Mouse (Mus musculus) forebrain, embryonic 14.5 days (tissue): ENCODE results near the gene Epn2. TPM values are rescaled to one million over a fixed set of nuclear protein-coding genes. Genes with fewer than 3 reads are reported as not detected.

Source experiments
- ATAC-seq: fragments of 200-750 bp; cut with Nextera tagmentation; 2 replicates; pipeline ENCODE4 v1.8.0; 2017; ENCODE audit warnings: mild to moderate bottlenecking, moderate library complexity
- DNase-seq: peaks from one replicate; pipeline ENCODE4 v3.0.0-alpha.2; 2015; ENCODE audit warnings: low spot score
- H3K27ac ChIP-seq: fragments of 300-500 bp; sonication (generic); 2 replicates; pipeline ENCODE4 v1.5.1; 2014; ENCODE audit warnings: low read depth, mild to moderate bottlenecking, control low read depth, low read length, moderate library complexity
- H3K27me3 ChIP-seq: fragments of 300-500 bp; sonication (generic); replicated peaks from 2 replicates; pipeline ENCODE4 v1.6.1; 2014; ENCODE audit warnings: low read length, control low read depth, mixed read lengths; ENCODE audit not compliant: control insufficient read depth, insufficient read depth
- H3K36me3 ChIP-seq: fragments of 300-500 bp; sonication (generic); 2 replicates; pipeline ENCODE4 v1.6.1; 2014; ENCODE audit warnings: low read length, control low read depth; ENCODE audit not compliant: control insufficient read depth, insufficient read depth
- H3K4me1 ChIP-seq: fragments of 300-500 bp; sonication (generic); 2 replicates; pipeline ENCODE4 v1.6.1; 2014; ENCODE audit warnings: antibody characterized with exemption, low read length, control low read depth; ENCODE audit not compliant: control insufficient read depth, insufficient read depth
- H3K4me2 ChIP-seq: fragments of 300-500 bp; sonication (generic); 2 replicates; pipeline ENCODE4 v1.6.1; 2014; ENCODE audit warnings: mild to moderate bottlenecking, control low read depth, low read length
- H3K4me3 ChIP-seq: fragments of 300-500 bp; sonication (generic); 2 replicates; pipeline ENCODE4 v1.5.1; 2014; ENCODE audit warnings: low read depth, low read length, control low read depth
- H3K9ac ChIP-seq: fragments of 300-500 bp; sonication (generic); 2 replicates; pipeline ENCODE4 v1.6.1; 2014; ENCODE audit warnings: mild to moderate bottlenecking, low read length, control low read depth, moderate library complexity
- H3K9me3 ChIP-seq: fragments of 300-500 bp; sonication (generic); replicated peaks from 2 replicates; pipeline ENCODE4 v1.6.1; 2016; ENCODE audit warnings: low read length, control low read depth, mixed read lengths; ENCODE audit not compliant: control insufficient read depth
- WGBS: fragments of 180-500 bp; shearing (Covaris S2); extraction: QIAGEN DNeasy Blood & Tissue Kit; methylation state at CpG from one replicate; pipeline ENCODE4 v1.1.7; 2014; 5-methylcytosine and 5-hydroxymethylcytosine counted together
- polyA plus RNA-seq: library from polyadenylated mRNA; unstranded; fragments of >200 nt; fragmentation: Nextera tagmentation; extraction: Ambion mirVana; gene quantifications from 2 replicates; pipeline ENCODE4 v1.2.1, GENCODE M21; 2014

Epn2 gene
- polyA plus RNA-seq, 1 experiment from 2014 or later: 54.3 TPM

DNA sequence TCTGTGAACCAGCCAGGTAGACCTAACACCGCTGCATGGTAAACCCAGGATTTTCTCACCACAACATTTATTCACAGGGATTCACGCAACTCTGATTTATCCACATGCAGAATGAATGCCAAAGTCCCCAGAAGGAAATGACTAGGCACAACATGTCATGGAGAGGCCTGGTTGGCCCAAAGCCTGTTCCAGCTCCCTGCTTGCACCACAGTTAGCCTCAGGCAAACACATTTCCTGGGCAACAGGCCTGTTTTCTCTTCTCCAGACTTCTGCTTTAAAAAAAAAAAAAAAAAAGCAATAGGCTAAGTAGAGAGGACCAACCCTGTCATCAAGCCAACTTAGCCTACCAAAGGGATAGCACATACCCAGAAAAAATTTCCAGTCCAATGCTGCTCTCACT lies 14.9 kb downstream of the Epn2 start:
- Histone ChIP-seq H3K9ac (no peak overlapping the region), H3K9me3 (no peaks in the 10 kb centered on the region), H3K27me3 (no peaks in the 10 kb centered on the region), H3K4me3 (no peak overlapping the region), H3K27ac (no peak overlapping the region), H3K4me2 (no peak overlapping the region), H3K4me1 (no peaks in the 10 kb centered on the region), H3K36me3 (no peaks in the 10 kb centered on the region)
- DNase-seq (peak; percentile 57), ATAC-seq (no peak)
- WGBS: 81% methylated on average over 2 of the region's 2 CpGs

DNA sequence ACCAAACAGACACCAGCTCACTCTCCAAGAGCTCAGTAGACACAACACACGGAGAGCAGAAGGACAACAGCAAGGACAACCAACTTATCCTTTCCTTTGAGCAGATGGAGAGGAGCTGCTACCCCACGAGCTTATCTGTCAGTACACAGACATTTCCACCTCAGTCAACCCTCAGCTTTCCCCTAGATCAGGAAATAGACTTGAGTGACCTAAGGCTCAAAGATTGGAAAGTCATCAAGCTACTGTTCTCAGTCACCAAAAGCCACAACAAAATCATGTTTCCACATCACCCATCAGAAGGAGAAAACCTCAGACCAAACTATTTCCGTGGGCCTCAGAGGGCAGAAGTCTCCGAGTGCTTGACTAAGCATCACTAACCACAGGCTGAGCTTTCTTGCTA lies 15.5 kb downstream of the Epn2 start:
- Histone ChIP-seq H3K4me2 (no peak overlapping the region), H3K9ac (no peak overlapping the region), H3K4me3 (no peak overlapping the region), H3K9me3 (no peaks in the 10 kb centered on the region), H3K27me3 (no peaks in the 10 kb centered on the region), H3K4me1 (no peaks in the 10 kb centered on the region), H3K27ac (no peak overlapping the region), H3K36me3 (no peaks in the 10 kb centered on the region)
- ATAC-seq (no peak), DNase-seq (no peak)
- 91% methylated on average over 4 of the region's 4 CpGs for WGBS

DNA sequence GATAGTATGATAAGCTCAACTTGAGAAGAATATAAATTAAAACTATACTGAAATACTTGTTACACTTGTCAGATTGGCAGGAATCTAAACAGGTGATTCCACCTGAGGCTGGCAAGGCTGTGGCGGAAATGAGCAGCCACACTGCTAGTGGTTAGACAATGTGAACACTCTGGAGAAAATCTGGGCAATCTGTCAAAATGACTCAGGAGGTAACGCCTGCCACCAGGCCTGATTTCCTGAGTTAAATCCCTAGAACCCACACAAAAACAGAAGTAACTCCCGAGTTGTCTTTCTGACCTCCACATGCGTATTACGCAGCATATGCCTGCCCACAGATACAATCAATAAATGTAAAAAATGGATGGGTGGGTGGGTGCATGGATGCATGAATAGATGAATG lies 17.1 kb downstream of the Epn2 start:
- Histone ChIP-seq H3K27me3 (no peaks in the 10 kb centered on the region), H3K9ac (no peak overlapping the region), H3K4me3 (no peak overlapping the region), H3K36me3 (no peaks in the 10 kb centered on the region), H3K9me3 (no peaks in the 10 kb centered on the region), H3K4me2 (no peak overlapping the region), H3K27ac (no peak overlapping the region), H3K4me1 (no peaks in the 10 kb centered on the region)
- WGBS: 86% methylated on average over 5 of the region's 5 CpGs
- DNase-seq (peak; percentile 19), ATAC-seq (no peak)

DNA sequence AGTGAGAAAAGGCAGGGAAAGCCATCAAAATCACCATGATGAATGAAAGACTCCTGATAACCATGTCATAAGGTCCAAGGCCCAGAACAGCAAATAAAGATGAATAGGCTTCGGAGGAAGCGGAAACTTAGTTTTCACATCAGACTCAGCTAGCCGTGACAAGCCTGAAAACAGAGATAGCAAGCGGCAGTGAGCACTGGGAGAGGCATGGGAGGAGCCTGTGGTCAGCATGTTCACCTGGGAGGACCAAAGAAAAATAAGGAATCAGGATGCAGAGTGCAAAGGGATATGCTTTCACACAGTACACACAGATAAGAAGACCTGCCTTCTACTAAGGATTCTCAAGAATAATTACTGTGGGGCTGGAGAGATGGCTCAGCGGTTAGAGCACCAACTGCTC lies 19.9 kb downstream of the Epn2 start:
- H3K27me3 ChIP-seq: no peaks in the 10 kb centered on the region
- DNase-seq (no peak), ATAC-seq (no peak)
- no peak overlapping the region for H3K4me2 ChIP-seq
- WGBS: 93% methylated on average over 5 of the region's 5 CpGs
- H3K4me1 ChIP-seq: no peaks in the 10 kb centered on the region
- H3K9ac ChIP-seq: no peak overlapping the region
- H3K27ac ChIP-seq: no peak overlapping the region
- H3K9me3 ChIP-seq: no peaks in the 10 kb centered on the region
- H3K36me3 ChIP-seq: no peaks in the 10 kb centered on the region
- H3K4me3 ChIP-seq: no peak overlapping the region

DNA sequence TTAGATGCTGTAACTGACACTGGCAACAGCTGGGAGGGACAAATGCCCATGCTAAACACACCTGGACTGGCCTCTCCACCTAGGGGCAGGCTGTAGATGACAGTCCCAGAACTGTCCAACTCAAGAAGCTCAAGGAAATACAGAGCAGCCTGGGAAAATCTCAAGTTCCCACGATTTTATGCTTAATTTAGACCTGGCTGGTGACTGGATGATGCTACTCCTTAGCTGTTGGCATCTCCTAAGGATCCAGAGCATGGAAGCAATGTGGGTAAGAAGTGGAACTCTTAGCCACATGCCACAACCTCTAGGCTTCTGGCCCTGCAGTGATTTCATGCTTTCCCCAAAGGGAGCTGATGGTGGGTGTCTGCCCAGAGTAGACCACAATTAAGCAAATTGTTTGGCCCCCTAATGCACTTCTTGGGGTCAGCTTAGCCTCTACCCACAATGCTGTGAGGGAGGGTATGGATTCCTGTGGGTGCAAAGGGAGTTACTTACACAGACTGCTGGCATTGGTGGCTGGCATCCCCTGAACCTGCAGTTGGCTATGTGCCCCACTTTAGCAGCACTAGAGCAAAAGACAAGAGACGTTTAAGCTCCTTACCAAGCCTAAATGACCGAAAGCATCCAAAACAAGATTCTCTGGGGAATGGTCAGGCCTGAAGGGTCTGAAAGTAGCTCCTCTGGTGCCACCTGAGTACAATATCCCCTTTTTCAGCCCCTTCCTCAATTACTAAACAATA lies 26.3 kb downstream of the Epn2 start:
- Histone ChIP-seq H3K9ac (no peak overlapping the region), H3K9me3 (no peaks in the 10 kb centered on the region), H3K4me1 (no peaks in the 10 kb centered on the region), H3K4me2 (no peak overlapping the region), H3K4me3 (no peak overlapping the region), H3K27me3 (no peaks in the 10 kb centered on the region), H3K27ac (no peak overlapping the region), H3K36me3 (no peaks in the 10 kb centered on the region)
- no peak for ATAC-seq
- DNase-seq: peak; percentile 7
- 74% methylated on average over 3 of the region's 3 CpGs for WGBS

DNA sequence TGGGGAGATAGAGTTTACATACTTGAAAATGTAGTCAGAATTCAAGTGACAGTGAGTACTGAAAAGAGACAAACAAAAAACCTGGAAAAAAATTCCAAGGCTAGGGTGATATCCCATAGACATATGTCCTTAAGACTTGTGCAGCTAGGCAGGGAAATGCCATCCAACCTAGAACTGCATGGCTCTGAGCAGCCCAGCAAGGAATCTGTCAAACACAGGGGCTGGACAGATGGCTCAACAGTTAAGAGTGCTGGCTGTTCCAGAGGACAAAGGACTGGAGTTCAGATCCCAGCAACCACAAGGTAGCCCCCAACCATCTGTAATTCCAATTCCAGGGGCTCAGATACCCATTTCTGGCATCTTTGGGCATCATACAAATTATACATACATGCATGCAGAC lies 28.9 kb downstream of the Epn2 start:
- DNase-seq (peak; percentile 2), ATAC-seq (no peak)
- Histone ChIP-seq H3K4me3 (no peak overlapping the region), H3K36me3 (peaks cover 11% of the 10 kb centered on the region), H3K4me2 (no peak overlapping the region), H3K27ac (no peak overlapping the region), H3K9me3 (no peaks in the 10 kb centered on the region), H3K27me3 (no peaks in the 10 kb centered on the region), H3K9ac (no peak overlapping the region), H3K4me1 (no peaks in the 10 kb centered on the region)

DNA sequence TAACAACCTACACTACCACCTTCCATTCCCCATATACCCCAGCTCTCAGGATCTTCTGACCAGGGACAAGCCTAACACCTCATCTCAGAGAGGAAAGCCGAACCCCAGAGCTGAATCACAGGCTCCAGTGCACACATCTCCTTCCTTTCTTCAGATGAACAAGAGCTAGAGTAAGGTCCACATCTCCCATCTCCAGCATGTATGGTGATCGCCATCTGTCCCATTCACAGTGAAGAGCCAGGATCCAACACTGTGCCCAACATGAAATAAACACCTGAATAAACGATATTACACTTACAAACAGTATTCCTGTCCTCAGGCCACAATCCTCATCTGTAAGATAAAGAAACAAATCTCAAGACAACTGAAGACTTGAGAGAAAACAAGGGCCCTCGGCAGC lies 31.8 kb downstream of the Epn2 start:
- no peak overlapping the region for H3K27ac ChIP-seq
- no peaks in the 10 kb centered on the region for H3K4me1 ChIP-seq
- DNase-seq (no peak), ATAC-seq (no peak)
- H3K9ac ChIP-seq: no peak overlapping the region
- 94% methylated on average over 4 of the region's 4 CpGs for WGBS
- peaks cover 26% of the 10 kb centered on the region for H3K36me3 ChIP-seq
- H3K4me2 ChIP-seq: no peak overlapping the region
- H3K9me3 ChIP-seq: no peaks in the 10 kb centered on the region
- no peaks in the 10 kb centered on the region for H3K27me3 ChIP-seq
- H3K4me3 ChIP-seq: no peak overlapping the region

DNA sequence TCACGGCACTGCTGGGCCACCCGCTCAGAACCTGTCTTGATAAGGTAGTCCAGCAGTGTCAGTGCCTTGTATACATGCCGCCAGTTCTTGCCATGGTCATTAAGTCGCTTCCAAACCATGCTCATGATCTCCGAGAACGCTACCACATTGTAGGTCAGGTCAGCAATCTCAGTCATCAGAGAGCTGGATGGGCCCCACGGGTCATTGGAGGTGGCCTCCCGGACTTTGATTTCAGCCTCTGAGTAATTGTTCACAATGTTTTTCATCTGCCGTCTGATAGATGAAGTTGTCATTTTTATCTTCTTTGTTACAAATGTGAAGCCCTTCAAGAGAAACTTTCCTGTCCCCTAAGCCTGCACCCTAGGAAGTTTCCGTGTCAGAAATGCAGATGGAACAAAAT lies 33.0 kb downstream of the Epn2 start:
- no peak overlapping the region for H3K4me3 ChIP-seq
- ATAC-seq (no peak), DNase-seq (no peak)
- H3K4me1 ChIP-seq: no peaks in the 10 kb centered on the region
- peaks cover 26% of the 10 kb centered on the region for H3K36me3 ChIP-seq
- no peak overlapping the region for H3K9ac ChIP-seq
- no peak overlapping the region for H3K4me2 ChIP-seq
- 95% methylated on average over 10 of the region's 10 CpGs for WGBS
- H3K27me3 ChIP-seq: no peaks in the 10 kb centered on the region
- no peak overlapping the region for H3K27ac ChIP-seq
- no peaks in the 10 kb centered on the region for H3K9me3 ChIP-seq

DNA sequence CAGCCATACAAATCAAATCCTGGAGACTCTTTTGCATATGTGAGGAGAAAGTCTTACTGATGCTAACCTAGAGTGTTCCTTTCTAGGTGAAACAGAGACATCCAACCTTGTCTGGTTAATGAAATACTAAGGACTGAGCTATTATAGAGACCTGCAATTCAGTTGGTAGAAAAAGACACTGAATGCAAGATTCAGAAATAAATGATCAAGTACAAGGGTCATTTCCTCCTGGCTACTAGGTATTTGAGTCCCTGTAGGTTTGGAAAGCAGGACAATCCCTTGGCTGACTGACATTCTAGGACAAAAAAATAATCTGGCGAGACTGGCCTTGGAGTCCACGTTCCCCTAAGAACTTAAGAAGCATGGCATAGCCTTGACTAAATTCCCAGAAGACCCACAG lies 33.9 kb downstream of the Epn2 start:
- no peak overlapping the region for H3K9ac ChIP-seq
- no peak overlapping the region for H3K4me3 ChIP-seq
- ATAC-seq: no peak
- H3K27me3 ChIP-seq: no peaks in the 10 kb centered on the region
- H3K27ac ChIP-seq: no peak overlapping the region
- DNase-seq: no peak
- H3K4me2 ChIP-seq: no peak overlapping the region
- no peaks in the 10 kb centered on the region for H3K4me1 ChIP-seq
- H3K36me3 ChIP-seq: peaks cover 29% of the 10 kb centered on the region
- no peaks in the 10 kb centered on the region for H3K9me3 ChIP-seq
- 90% methylated on average over 2 of the region's 2 CpGs for WGBS
